Mouse (Mus musculus) kidney, postnatal 36 days (tissue): Measurements from ENCODE around the gene Mpped2.

ENCODE experiments used
- DNase-seq, 2 experiments: peaks; one replicate each; pipeline ENCODE4 v3.0.0; 2021 to 2022; ENCODE audit warnings: mixed read lengths in 2 of 2

The Mpped2 gene

DNA sequence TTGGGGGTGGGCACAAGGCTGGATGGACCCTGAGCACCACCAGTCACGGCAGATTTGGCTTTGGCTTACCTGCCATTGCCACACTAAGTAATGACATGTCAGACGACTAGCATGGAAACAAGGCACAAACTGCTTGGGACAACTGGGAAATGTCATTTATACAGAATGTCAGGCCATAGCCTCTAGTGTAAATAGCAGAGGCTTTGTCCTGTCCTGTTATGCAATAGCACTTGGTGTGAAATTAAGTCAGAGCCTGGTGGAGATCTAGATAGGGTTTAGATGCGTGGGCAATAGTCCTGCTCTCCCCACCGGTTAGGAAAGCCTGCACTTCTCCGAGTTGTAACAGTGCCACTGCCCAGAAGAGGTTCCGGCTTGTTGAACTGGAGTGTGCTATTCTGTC, 128.8 kb downstream of the Mpped2 start:
- DNase-seq: no peak

DNA sequence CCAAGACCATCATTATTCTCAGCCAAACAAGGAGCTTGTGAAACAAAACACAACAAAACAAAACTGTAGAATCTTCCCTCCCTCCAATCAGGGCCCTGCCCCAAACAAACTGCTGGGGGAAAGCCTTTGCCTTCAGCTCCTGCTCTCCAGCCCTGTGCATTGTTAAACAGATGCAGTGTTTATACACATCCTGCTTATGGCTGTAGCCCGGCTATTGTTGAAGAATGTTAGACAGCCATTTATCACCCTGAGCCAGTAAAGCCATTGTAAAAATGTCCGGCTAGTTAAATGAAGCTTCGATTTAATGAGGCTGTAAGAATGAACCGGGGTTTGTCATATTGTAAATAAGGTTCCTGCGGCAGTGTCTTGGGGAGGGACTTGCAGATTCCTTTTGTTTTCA, 129.5 kb downstream of the Mpped2 start:
- no peak for DNase-seq

DNA sequence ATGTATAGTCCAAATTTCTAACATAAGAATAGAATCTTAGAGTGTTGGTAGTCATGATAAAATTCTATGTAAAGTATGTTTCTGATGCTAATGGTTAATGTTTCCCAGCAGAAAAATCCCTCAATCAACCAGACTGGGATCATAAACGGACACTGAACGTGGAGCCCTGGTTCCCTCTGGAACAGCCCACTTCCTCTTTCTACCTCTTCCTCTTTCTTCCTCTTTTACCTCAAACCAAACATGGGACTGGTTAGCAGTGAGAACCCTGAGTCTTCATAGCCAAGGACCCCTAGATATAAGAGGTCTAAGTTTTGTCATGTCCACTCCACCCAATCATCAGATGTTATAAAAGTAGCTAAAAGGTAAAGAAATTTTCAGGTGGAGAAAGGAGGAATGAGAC, 132.4 kb downstream of the Mpped2 start:
- DNase-seq: no peak

DNA sequence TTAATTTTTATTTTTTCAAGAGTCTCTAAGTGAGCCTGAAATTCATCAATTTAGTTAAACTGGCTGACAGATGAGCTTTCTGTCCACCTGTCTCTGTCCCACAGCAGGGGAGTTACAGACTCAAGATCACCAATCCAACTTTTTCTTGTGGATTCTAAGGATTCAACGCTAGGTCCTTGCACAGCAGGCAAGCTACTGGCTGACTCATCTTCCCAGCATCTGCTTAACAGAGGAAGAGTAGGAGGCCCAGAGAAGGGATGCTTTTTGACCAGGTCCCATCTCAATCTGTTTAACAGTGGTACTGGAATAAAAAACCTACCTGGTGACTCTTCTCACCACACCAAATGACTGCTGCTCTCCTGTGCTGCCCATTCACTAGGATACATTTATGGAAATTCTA, 133.0 kb downstream of the Mpped2 start:
- no peak for DNase-seq

DNA sequence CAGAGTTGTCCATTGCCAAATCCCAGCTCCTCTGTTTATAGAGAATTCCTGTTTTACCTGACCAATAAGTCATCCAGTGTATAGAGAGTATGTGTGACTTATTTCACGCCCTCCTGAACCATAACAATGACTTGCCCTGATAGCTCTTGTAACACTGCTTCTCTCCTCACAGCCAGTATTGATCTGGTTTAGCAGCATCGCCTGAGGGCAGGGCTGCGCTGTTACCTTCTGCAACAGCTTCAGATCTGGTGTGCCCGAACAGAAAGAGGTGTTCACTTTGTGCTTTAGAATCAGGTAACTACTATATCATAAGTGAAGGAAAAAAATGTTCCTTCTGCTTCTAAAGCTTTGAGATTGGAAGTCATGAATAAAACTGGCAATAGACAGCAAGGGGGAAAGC, 133.7 kb downstream of the Mpped2 start:
- DNase-seq: no peak

DNA sequence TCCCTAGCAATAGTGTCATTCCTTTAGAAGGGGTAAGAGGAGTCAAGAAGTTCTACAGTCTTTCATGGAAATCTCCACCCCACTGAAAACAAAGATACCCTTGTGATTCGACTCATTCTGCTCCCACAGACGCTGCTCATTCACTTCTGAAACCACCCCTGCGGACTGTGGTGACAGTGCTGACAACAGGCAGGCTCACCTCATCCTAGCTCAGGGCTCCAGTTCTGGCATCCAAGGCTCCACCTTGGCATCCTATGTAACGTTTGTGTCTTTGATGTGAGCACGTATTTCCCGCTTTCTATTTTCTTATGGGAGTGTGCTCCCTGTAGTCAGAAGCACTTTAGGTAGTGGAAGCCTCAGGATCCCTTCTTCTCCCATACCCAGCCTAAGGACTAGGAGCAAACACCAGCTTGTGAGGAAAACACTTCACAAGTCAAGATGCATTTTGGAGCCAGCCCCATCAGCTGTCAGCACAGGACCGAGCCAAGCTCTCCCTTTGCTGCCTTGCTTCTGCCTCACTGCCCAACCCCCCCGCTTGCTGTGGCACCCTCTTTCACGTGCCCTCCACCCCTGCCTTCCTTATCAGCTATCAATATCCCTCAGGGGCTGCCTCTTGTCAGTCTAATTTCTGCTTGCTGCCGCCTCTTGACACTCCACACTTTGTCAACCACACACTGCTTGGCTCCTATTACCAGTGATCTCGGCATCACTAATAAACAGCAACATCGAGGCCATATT, 135.7 kb downstream of the Mpped2 start:
- no peak for DNase-seq

DNA sequence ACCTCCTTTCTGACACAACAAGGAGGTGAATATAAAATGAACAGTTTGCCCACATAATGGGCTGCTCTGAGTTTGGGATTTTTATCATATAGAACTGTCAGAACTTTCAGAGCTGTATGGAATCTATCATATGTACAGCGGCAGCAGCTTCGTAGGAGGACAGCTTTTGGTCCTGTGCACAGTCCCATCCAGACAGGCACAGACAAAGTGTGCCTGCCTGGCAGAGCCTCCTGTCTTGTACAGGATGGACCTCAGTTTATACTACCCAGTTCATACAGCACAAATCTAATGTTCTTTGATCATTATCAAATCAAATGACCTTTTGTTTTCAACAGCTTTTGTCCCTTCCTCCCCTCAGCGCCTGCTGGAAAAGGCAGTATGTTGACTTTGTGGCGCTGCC, 136.4 kb downstream of the Mpped2 start:
- DNase-seq: no peak

DNA sequence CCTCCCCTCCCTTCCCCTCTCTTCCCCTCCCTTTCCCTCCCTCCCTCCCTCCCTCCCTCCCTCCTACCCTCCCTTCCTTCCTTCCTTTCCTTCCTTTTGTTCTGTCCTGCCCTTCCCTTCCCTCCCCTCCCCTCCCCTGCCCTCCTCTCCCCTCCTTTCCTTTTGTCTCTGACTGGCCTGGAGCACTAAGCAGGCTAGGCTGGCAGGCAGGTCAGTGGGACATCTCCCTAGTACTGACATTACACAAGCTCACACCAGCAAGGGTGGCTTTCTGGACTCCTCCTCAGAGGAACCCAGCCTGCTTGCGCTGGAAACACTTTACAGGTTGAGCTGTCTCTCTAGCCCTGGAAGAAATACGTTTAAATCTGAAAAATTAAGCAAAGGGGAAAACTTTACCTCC, 139.5 kb downstream of the Mpped2 start:
- DNase-seq: no peak

DNA sequence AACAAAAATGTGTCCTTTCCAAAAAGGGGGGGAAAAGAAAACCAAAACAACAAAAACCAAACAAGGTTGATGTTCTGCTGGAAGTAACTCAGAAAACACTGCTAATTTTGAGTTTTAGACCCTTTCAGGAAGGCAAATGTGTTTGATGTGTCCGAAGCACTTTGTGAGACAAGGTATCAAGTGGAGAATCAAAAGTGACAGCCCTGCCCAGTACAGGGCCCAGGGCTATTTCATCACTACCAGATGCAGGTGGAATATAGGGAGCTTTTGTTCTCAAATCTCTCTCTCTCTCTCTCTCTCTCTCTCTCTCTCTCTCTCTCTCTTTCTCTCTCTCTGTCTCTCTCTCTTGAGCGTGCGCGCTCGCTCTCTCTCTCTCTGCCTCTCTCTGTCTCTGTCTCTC, 140.1 kb downstream of the Mpped2 start:
- DNase-seq: no peak

DNA sequence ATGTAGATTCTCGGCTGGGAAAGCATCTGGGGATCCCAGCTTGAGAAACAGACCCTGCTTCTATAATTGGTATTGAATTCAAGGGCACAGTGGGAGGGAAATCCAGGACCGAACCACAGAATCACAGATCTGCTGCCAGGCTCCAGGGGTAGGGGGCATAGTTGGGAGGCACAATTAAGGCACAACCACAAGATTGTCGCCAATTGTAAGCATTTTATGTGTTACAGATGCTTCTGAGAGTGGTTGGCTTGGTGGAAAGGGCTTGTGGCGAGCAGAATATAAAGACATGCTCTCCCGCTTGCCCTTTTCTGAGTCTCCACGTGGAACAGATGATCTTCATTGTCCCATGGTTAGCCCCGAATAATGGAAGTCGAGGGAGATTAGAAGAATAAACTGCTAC, 142.3 kb downstream of the Mpped2 start:
- no peak for DNase-seq

DNA sequence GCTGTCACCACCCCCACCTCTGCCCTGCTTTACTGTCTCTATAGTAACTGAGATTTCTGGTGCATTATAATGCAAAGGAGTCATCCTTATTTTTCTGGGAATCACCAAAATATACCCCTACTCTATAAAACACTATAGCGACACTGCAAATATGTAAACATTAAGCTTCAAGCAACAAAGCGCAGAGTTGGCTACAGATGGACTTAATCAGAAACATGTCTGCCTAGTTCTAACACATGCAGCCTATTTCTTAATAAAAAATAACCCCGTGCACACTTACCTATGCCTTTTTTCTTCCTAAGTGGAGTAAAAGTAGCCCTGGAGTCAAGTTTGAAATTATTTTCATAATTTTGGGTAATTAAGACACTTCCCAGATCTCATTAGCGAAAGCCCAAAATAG, 144.2 kb downstream of the Mpped2 start:
- no peak for DNase-seq

DNA sequence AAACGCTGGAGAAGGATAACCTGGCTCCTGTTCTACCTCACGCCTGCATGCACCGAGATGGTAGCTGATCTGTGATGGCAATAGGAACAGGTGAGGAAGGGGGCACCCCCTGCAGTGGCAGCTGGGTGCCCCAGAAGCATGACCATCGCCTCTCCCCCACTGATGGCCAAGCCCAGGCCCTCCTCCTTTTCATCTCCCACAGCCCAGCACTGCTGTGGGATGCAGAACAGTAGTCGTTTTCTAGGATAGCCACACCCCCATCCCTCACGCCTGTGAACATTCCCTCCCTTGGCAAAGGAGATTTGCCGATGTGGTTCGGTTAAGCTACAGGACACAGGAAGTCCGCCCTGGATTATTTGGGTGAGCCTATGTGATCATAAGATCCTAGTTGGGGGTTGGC, 151.1 kb downstream of the Mpped2 start:
- DNase-seq: no peak

DNA sequence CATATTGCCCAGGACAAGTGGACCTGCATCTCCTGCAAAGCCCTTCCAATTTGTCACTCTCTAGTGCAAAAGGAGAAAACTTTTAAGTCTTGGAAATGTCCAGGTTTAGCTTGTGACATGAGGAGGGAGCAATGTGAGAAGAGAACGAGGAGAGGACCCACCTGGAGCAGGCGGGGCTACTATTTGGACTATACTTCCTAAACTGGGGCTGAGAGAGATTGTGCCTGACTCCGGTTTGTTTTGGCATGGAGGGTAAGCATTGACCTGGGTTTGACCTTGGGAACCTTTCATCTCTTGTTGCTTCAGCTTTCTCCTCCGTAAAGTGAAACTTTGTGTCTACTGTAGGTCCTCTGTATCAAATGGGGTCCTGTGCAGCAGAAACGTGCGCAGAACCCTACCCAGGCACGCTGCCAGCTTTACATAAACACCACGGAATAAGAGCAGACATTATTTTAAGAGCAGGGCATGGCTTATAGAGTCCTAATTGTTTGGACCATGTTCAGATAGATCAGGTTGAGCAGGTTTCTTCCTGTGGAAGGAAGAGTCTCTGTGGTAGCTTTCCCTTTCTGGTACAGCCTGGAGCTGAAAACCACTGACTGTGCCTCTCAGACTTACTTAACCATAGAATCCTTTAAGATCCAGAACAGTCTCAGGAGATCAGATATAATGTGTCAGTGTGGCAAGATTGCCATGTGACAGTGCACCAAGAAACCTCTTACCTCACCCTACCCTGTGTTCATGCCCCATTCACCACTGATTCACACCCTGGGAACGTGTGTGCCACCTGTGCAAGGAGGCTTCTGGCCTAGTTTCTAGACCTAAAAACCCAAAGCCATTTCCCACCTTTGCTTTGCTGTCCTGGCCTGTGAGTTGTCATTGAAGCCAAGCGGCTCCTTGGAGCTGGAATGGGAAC, 152.0 kb downstream of the Mpped2 start:
- DNase-seq: no peak

DNA sequence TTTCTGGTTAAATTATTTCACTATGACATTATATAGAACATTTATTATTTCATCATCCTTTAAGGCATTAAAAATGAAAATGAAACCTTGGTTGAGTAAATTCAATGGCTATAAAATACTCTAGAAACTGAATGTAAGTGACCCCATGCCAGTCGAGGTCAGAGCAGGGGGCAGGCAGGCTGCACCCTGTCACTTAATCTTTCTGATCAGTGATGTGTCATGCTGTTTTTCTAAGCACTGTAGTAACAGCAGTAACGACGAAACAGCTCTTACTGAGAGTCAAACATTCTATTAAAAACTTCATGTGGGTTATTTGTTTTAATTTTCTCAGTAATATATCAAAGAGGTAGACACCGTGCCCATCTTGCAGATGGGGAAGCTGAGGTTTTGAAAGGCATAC, 153.4 kb downstream of the Mpped2 start:
- no peak for DNase-seq

DNA sequence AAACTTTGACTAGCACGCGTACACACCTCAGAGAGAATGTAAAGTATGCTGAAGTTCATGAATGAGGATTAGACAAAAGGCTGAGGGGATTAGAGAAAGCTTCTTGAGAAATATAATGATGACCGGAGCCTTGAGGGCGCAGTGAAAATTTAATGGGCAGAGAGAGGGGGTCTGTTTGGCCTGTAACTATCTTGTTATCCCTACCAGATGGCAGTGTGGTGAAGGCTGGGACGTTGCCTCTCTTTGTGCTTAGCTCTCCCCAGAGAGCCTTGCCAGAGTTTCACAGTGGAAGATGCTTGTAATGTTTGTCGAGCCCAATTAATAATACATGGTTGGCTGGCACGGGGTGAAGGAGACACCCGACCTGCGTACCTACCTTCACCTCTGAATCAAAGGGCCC, 156.3 kb downstream of the Mpped2 start:
- DNase-seq: no peak

DNA sequence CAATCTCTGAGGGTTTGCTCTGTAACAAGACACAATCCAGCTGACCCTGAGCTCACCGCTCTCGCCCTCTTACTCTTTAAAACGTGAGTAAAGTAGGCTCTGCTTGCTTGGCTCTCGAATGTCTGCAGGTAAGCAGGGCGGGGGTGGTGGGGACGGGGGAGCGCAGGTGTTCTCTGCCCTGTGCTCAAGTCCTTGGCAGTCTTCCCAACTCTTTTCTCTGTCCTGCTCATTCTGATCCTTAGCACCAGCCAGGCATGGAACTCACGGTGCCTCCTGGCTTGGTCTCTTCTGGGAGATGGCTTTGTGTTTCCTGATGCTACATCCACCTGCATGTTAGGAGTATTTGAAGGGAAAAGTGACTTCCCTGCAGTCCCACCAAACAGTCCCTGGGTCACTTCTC, 158.4 kb downstream of the Mpped2 start:
- DNase-seq: peak; percentile 33 to 34

DNA sequence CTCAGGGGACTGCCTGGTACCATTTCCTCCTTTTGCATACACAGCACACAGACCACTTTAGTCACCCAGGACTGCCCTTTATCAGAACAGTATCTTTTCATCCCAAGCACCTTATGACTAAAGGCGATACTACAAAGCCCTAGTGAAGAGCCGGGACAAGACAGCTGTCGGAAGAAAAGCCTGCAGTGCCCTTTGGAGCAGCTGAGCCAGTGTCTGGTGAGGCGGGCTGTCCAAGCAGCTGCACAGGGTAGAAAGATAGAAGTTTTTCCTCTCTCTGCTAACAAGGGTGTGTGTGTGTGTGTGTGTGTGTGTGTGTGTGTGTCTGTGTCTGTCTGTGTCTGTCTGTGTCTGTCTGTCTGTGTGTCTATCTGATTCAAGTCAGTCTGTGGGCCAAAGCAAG, 161.1 kb downstream of the Mpped2 start:
- no peak for DNase-seq

DNA sequence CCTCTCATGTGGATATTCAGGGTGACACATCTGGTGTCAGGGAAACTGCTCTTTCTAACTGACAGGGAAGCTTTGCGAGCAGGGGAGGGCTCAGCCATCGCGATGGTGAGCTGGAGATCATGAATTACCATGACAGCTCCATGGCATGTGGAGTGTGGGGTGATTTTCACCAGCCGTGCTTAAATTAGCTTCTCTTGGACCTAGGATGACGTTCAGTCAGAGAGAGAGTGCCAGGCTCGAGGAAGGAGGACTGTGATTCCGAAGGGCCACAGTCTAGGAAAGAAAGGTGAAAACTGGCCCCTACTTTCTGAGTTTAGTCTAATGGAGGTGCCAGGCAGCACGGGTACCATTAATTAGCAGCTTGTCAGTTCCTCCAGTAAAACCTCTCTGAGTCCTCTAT, 161.7 kb downstream of the Mpped2 start:
- no peak for DNase-seq

DNA sequence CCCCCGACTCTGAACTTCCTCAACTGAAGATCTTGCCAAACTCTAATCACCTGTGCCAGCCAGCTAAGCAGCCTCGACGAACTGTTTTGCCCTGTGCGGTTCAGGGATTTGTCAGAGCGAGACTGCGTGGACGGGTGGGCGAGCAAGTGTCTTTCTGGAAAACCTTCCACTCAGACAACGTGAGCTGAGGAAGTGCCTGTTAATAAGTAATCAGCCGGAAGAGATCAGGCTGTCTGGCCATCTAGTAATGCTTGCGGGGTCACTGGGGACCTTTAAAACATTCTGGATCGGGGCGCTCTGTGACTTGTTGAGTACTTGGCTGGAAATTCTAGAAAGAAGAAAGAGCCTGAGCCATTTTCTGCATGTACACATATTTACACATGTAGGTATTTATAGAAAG, 162.1 kb downstream of the Mpped2 start:
- peak; percentile 33 to 41 for DNase-seq

DNA sequence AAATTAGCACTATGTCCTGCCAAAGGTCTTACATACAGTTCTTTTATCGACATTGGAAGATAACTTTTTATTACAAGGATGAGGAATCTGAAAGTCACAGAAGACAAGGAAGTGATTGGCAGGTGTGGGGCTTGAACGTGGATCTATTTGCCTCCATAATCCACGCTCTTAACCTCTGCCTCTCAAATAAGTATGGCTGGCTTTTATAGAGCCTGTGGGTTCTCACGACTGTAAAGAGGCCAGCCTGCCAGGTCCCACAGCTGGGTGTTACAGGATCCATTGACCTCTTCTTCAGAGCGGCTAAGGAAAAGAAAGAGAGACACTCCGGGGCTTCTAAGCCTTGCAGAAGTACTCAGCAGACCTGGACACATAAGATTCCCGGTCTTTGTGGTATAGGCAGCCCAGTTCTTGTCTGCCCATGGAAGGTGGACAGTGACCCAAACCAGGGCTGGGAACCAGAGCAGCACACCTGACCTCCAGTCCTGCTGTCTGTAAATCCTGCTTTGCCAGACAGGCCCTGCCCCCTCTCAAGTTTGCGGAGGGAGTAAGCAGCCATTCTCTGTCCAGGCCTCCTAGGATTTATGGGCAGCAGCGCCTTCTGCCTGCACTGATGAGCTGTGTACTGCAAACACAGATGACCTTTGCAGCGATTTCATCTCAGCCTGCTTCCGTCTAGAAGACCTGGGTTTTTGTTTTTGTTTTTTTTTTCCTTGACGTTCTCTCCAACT, 162.7 kb downstream of the Mpped2 start:
- peak; percentile 35 to 41 for DNase-seq

DNA sequence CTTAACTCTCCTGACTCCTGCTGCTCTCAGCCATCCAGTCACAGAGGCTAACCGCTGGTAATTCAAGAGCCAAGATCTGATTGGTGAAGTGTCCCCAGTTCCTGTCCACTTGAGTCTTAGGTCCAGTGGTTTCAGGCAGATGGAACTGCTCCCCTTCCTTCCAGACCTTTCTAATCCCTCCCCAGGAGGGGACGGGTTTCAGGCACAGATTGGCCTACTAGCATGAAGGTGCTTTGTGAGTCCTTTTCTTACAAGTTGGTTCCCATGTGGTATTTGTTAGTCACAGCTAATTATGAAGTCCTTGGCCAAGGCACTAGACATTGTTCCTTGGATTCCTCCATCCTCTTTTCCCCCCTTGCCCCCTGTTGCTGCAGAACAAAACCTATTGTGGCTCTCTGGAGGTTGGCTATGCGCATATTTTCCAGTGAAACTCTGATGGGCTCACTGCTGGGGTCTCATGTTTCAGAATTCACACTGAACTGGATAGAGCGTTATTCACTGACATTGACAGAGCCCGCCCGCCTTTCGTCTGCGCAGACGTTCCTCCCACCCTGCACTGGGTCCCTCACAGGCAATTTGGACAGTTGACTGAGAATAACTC, 163.4 kb downstream of the Mpped2 start:
- DNase-seq: no peak

DNA sequence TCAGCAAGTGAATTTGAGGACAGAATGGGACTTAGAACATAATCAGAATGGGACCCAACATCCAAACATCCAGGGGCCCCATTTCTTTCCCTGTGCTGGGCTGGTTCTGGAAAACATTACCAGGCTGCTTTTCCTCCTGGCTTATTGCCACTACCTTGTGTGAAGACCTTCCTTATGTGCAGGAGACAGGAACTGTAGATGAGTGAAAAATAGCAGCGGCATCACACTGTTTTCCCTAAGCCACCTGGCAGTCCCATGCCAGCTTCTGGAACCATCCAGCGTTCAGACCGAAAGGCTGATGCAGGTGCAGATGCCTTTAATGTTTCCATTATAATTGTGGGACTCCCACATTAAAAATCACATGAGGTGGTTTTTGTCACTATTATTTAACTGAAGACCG, 164.2 kb downstream of the Mpped2 start:
- no peak for DNase-seq

DNA sequence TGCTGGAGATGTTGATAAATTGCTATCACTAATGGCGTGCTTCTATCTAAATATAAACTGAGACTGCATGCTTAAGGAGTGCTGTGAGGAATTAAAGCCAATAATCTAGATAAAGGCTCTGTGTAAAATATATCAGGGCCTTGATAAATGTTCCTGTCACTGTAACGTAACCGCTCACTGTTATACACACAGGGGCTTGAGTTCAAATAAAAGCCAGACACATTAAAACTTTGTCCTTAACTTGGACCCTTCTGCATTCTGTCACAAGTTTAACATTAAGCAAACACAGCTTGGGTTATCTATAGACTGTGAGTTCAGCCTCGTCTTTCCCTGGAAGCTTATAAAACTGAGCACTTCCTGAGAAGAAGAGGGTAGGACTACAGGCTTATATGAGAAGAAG, 164.6 kb downstream of the Mpped2 start:
- DNase-seq: no peak
